Mouse (Mus musculus) liver, embryonic 14.5 days (tissue): ENCODE results near the gene Cpa1.

ENCODE experiments used
- CTCF ChIP-seq: IDR thresholded peaks from 2 replicates; pipeline ENCODE4 v1.5.1; 2016; ENCODE audit warnings: antibody characterized with exemption, low read depth, control low read depth
- EP300 ChIP-seq: IDR thresholded peaks from 2 replicates; pipeline ENCODE4 v1.6.1; 2016; ENCODE audit warnings: antibody characterized with exemption, low read depth

DNA sequence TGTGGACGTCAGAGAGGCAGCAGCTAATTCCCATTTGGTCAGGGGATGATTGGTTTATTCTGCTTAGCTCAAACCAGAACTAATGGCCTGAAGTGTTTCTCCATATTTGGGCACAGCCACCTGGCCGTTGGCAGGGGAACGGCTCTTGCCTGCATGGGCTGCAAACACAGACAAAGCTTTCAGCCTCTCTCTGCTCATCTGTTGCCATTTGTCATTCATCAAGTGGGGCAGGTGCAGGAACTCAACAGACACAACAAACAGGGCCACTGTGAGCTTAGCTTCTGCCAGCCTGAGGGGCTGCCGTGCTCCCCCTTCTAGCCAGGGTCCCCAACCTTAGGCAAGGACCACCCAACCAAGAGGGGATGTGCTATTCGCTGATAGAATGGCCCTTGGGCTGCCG is 10.9 kb upstream of the Cpa1 start:
- TF ChIP-seq EP300 (no peak), CTCF (no peak)
